Mouse (Mus musculus): Measurements from ENCODE around the gene Ch25h. TPM values are rescaled to one million over a fixed set of nuclear protein-coding genes. Genes with fewer than 3 reads are reported as not detected.

The Ch25h gene
- polyA plus RNA-seq, 1 experiment from 2014 or later: 0.85 TPM

- no peak overlapping the region for H3K4me2 ChIP-seq (ENCODE audit: low read length)
- no peak overlapping the region for H3K27ac ChIP-seq (ENCODE audit: low read depth, low read length)
- H3K36me3 ChIP-seq (ENCODE audit: control insufficient read depth, insufficient read depth, low read length): peaks cover 2% of the 10 kb centered on the region; the same call in 1 of the 2 replicates
- no peak overlapping the region for H3K4me3 ChIP-seq (ENCODE audit: low read length)
- WGBS: 91% methylated on average over 13 of the region's 13 CpGs
- no peaks in the 10 kb centered on the region for H3K9me3 ChIP-seq (ENCODE audit: control insufficient read depth, low read length)
- no peak for ATAC-seq
- no peaks in the 10 kb centered on the region for H3K4me1 ChIP-seq (ENCODE audit: control insufficient read depth, insufficient read depth, low read depth, low read length)
- no peaks in the 10 kb centered on the region for H3K27me3 ChIP-seq (replicated peaks; ENCODE audit: control insufficient read depth, insufficient read depth, low read length)
- H3K9ac ChIP-seq (ENCODE audit: low read depth, low read length): no peak overlapping the region
These were observed 43.0 kb upstream of the Ch25h start for GRCm38 (mm10) chr19:34517812-34518594.

GRCm38 (mm10) chr19:34517197-34517596 is 42.2 kb upstream of the Ch25h start:
- no peak for ATAC-seq
- Histone ChIP-seq H3K4me1 (ENCODE audit: control insufficient read depth, insufficient read depth, low read depth, low read length) (no peaks in the 10 kb centered on the region), H3K4me2 (ENCODE audit: low read length) (no peak overlapping the region), H3K27ac (ENCODE audit: low read depth, low read length) (no peak overlapping the region), H3K9me3 (ENCODE audit: control insufficient read depth, low read length) (no peaks in the 10 kb centered on the region), H3K36me3 (ENCODE audit: control insufficient read depth, insufficient read depth, low read length) (peaks cover 2% of the 10 kb centered on the region; the same call in 1 of the 2 replicates), H3K4me3 (ENCODE audit: low read length) (no peak overlapping the region), H3K27me3 (replicated peaks; ENCODE audit: control insufficient read depth, insufficient read depth, low read length) (no peaks in the 10 kb centered on the region), H3K9ac (ENCODE audit: low read depth, low read length) (no peak overlapping the region)
- 96% methylated on average over 3 of the region's 3 CpGs for WGBS

- Histone ChIP-seq H3K36me3 (ENCODE audit: control insufficient read depth, insufficient read depth, low read length) (peaks cover 2% of the 10 kb centered on the region; the same call in 1 of the 2 replicates), H3K4me2 (ENCODE audit: low read length) (no peak overlapping the region), H3K4me3 (ENCODE audit: low read length) (no peak overlapping the region), H3K9me3 (ENCODE audit: control insufficient read depth, low read length) (no peaks in the 10 kb centered on the region), H3K27me3 (replicated peaks; ENCODE audit: control insufficient read depth, insufficient read depth, low read length) (no peaks in the 10 kb centered on the region), H3K4me1 (ENCODE audit: control insufficient read depth, insufficient read depth, low read depth, low read length) (no peaks in the 10 kb centered on the region), H3K27ac (ENCODE audit: low read depth, low read length) (no peak overlapping the region), H3K9ac (ENCODE audit: low read depth, low read length) (no peak overlapping the region)
- no peak for ATAC-seq
- 88% methylated on average over 2 of the region's 2 CpGs for WGBS
These were observed 41.4 kb upstream of the Ch25h start for GRCm38 (mm10) chr19:34516346-34516745.

- peaks cover 2% of the 10 kb centered on the region; the same call in 1 of the 2 replicates for H3K36me3 ChIP-seq (ENCODE audit: control insufficient read depth, insufficient read depth, low read length)
- H3K4me1 ChIP-seq (ENCODE audit: control insufficient read depth, insufficient read depth, low read depth, low read length): no peaks in the 10 kb centered on the region
- H3K4me2 ChIP-seq (ENCODE audit: low read length): no peak overlapping the region
- no peak overlapping the region for H3K4me3 ChIP-seq (ENCODE audit: low read length)
- H3K9ac ChIP-seq (ENCODE audit: low read depth, low read length): no peak overlapping the region
- H3K27ac ChIP-seq (ENCODE audit: low read depth, low read length): no peak overlapping the region
- 82% methylated on average over 3 of the region's 3 CpGs for WGBS
- no peak for ATAC-seq
- no peaks in the 10 kb centered on the region for H3K27me3 ChIP-seq (replicated peaks; ENCODE audit: control insufficient read depth, insufficient read depth, low read length)
- no peaks in the 10 kb centered on the region for H3K9me3 ChIP-seq (ENCODE audit: control insufficient read depth, low read length)
These were observed 40.7 kb upstream of the Ch25h start for GRCm38 (mm10) chr19:34515681-34516080.

- Histone ChIP-seq H3K27ac (ENCODE audit: low read depth, low read length) (no peak overlapping the region), H3K4me3 (ENCODE audit: low read length) (no peak overlapping the region), H3K27me3 (replicated peaks; ENCODE audit: control insufficient read depth, insufficient read depth, low read length) (no peaks in the 10 kb centered on the region), H3K4me1 (ENCODE audit: control insufficient read depth, insufficient read depth, low read depth, low read length) (no peaks in the 10 kb centered on the region), H3K4me2 (ENCODE audit: low read length) (no peak overlapping the region), H3K9ac (ENCODE audit: low read depth, low read length) (no peak overlapping the region), H3K9me3 (ENCODE audit: control insufficient read depth, low read length) (no peaks in the 10 kb centered on the region), H3K36me3 (ENCODE audit: control insufficient read depth, insufficient read depth, low read length) (peaks cover 5% of the 10 kb centered on the region)
- 65% methylated on average over 7 of the region's 8 CpGs for WGBS
- no peak for ATAC-seq
These were observed 36.6 kb upstream of the Ch25h start for GRCm38 (mm10) chr19:34511528-34511927.

- Histone ChIP-seq H3K27me3 (replicated peaks; ENCODE audit: control insufficient read depth, insufficient read depth, low read length) (no peaks in the 10 kb centered on the region), H3K9ac (ENCODE audit: low read depth, low read length) (no peak overlapping the region), H3K4me1 (ENCODE audit: control insufficient read depth, insufficient read depth, low read depth, low read length) (no peaks in the 10 kb centered on the region), H3K27ac (ENCODE audit: low read depth, low read length) (no peak overlapping the region), H3K9me3 (ENCODE audit: control insufficient read depth, low read length) (no peaks in the 10 kb centered on the region), H3K4me2 (ENCODE audit: low read length) (no peak overlapping the region), H3K4me3 (ENCODE audit: low read length) (no peak overlapping the region), H3K36me3 (ENCODE audit: control insufficient read depth, insufficient read depth, low read length) (peaks cover 9% of the 10 kb centered on the region)
- WGBS: 88% methylated on average over 5 of the region's 5 CpGs
- ATAC-seq: no peak
These were observed 35.8 kb upstream of the Ch25h start for GRCm38 (mm10) chr19:34510717-34511116.

GRCm38 (mm10) chr19:34505161-34505721 is 30.3 kb upstream of the Ch25h start:
- no peak for ATAC-seq
- no peak overlapping the region for H3K9ac ChIP-seq (ENCODE audit: low read depth, low read length)
- no peaks in the 10 kb centered on the region for H3K4me1 ChIP-seq (ENCODE audit: control insufficient read depth, insufficient read depth, low read depth, low read length)
- H3K36me3 ChIP-seq (ENCODE audit: control insufficient read depth, insufficient read depth, low read length): peaks cover 12% of the 10 kb centered on the region
- no peaks in the 10 kb centered on the region for H3K27me3 ChIP-seq (replicated peaks; ENCODE audit: control insufficient read depth, insufficient read depth, low read length)
- no peak overlapping the region for H3K27ac ChIP-seq (ENCODE audit: low read depth, low read length)
- no peaks in the 10 kb centered on the region for H3K9me3 ChIP-seq (ENCODE audit: control insufficient read depth, low read length)
- H3K4me3 ChIP-seq (ENCODE audit: low read length): no peak overlapping the region
- H3K4me2 ChIP-seq (ENCODE audit: low read length): no peak overlapping the region
- WGBS: 93% methylated on average over 12 of the region's 12 CpGs

- Histone ChIP-seq H3K36me3 (ENCODE audit: control insufficient read depth, insufficient read depth, low read length) (peaks cover 9% of the 10 kb centered on the region; the same call in 1 of the 2 replicates), H3K27me3 (replicated peaks; ENCODE audit: control insufficient read depth, insufficient read depth, low read length) (no peaks in the 10 kb centered on the region), H3K4me2 (ENCODE audit: low read length) (no peak overlapping the region), H3K4me3 (ENCODE audit: low read length) (no peak overlapping the region), H3K9ac (ENCODE audit: low read depth, low read length) (no peak overlapping the region), H3K4me1 (ENCODE audit: control insufficient read depth, insufficient read depth, low read depth, low read length) (no peaks in the 10 kb centered on the region), H3K27ac (ENCODE audit: low read depth, low read length) (no peak overlapping the region), H3K9me3 (ENCODE audit: control insufficient read depth, low read length) (no peaks in the 10 kb centered on the region)
- 49% methylated on average over 4 of the region's 4 CpGs for WGBS
- ATAC-seq: no peak
These were observed 25.8 kb upstream of the Ch25h start for GRCm38 (mm10) chr19:34500763-34501162.

- no peaks in the 10 kb centered on the region for H3K9me3 ChIP-seq (ENCODE audit: control insufficient read depth, low read length)
- no peak overlapping the region for H3K27ac ChIP-seq (ENCODE audit: low read depth, low read length)
- H3K27me3 ChIP-seq (replicated peaks; ENCODE audit: control insufficient read depth, insufficient read depth, low read length): no peaks in the 10 kb centered on the region
- no peak overlapping the region for H3K9ac ChIP-seq (ENCODE audit: low read depth, low read length)
- ATAC-seq: no peak
- peaks cover 12% of the 10 kb centered on the region; the same call in 1 of the 2 replicates for H3K36me3 ChIP-seq (ENCODE audit: control insufficient read depth, insufficient read depth, low read length)
- 68% methylated on average over 1 of the region's 1 CpGs for WGBS
- H3K4me2 ChIP-seq (ENCODE audit: low read length): no peak overlapping the region
- no peaks in the 10 kb centered on the region for H3K4me1 ChIP-seq (ENCODE audit: control insufficient read depth, insufficient read depth, low read depth, low read length)
- no peak overlapping the region for H3K4me3 ChIP-seq (ENCODE audit: low read length)
These were observed 21.4 kb upstream of the Ch25h start for GRCm38 (mm10) chr19:34496353-34496752.
